Mouse (Mus musculus) midbrain, embryonic 13.5 days (tissue): ENCODE measurements at regions not wholly inside any gene's neighbourhood (a gene's known extent, or its start where the extent isn't known, plus 50 kb on each side); places are given as distances from the start of the nearest gene placed in this dataset.

ENCODE experiments used
- ATAC-seq: fragments of 200-750 bp; cut with Nextera tagmentation; 2 replicates; pipeline ENCODE4 v1.8.0; 2017; ENCODE audit warnings: mild to moderate bottlenecking, moderate TSS enrichment, moderate library complexity
- H3K27ac ChIP-seq: fragments of 300-500 bp; sonication (generic); 2 replicates; pipeline ENCODE4 v1.5.1; 2015; ENCODE audit warnings: inconsistent platforms, mild to moderate bottlenecking, moderate library complexity
- H3K27me3 ChIP-seq: fragments of 300-500 bp; sonication (generic); 2 replicates; pipeline ENCODE4 v1.6.1; 2015; ENCODE audit warnings: mild to moderate bottlenecking, inconsistent platforms
- H3K36me3 ChIP-seq: fragments of 300-500 bp; sonication (generic); 2 replicates; pipeline ENCODE4 v1.6.1; 2015; ENCODE audit warnings: mild to moderate bottlenecking, inconsistent platforms
- H3K4me1 ChIP-seq: fragments of 300-500 bp; sonication (generic); replicated peaks from 2 replicates; pipeline ENCODE4 v1.6.1; 2015; ENCODE audit warnings: inconsistent platforms
- H3K4me2 ChIP-seq: fragments of 300-500 bp; sonication (generic); replicated peaks from 2 replicates; pipeline ENCODE4 v1.6.1; 2015; ENCODE audit warnings: moderate library complexity, mild to moderate bottlenecking, inconsistent platforms
- H3K4me3 ChIP-seq: fragments of 300-500 bp; sonication (generic); replicated peaks from 2 replicates; pipeline ENCODE4 v1.5.1; 2015; ENCODE audit warnings: mild to moderate bottlenecking, inconsistent platforms
- H3K9ac ChIP-seq: fragments of 300-500 bp; sonication (generic); replicated peaks from 2 replicates; pipeline ENCODE4 v1.6.1; 2015; ENCODE audit warnings: mild to moderate bottlenecking, inconsistent platforms
- H3K9me3 ChIP-seq: fragments of 300-500 bp; sonication (generic); 2 replicates; pipeline ENCODE4 v1.6.1; 2016; ENCODE audit warnings: mild to moderate bottlenecking, inconsistent platforms
- WGBS: fragments of 180-500 bp; shearing (Covaris S2); methylation state at CpG from one replicate; pipeline ENCODE4 v1.1.7; 2015; 5-methylcytosine and 5-hydroxymethylcytosine counted together

DNA sequence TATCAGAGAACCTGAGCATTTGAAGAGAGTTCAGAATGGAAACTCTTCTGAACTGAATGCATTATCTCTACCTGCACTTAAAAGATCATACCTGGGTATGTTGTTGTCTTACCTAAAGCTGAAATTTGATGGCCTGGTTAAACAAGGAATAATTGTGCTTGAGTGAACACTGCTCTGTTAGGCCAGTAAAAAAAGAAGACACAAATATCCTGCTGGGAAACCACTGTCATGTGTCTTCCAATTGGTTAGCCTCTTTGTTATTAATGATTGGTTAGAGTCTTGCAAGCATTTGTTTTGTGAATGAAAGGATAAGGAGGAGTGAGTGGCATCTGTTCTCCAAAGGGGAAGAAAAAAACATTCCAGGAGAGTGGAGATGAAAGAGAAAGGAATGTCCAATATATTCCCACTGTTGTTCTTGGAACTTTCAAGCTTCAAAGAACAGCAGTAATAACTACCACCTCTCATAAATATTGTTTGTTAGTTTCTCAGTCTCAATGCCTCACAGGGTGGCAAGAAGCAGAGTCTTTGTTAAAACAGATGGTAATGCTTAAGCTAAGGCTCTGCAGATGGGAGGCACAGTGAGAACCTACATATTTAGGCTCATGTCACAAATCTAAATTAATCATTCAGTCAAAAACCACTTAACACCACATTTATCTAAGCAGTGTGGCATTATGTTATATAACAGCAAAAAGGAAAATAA lies 165.5 kb downstream of the Dsel start:
- ATAC-seq: no peak
- Histone ChIP-seq H3K36me3 (no peaks in the 10 kb centered on the region), H3K4me1 (0 out of 2 replicates have a peak, but pooled peaks cover 5% of the 10 kb centered on the region), H3K4me2 (no peak overlapping the region), H3K27me3 (no peaks in the 10 kb centered on the region), H3K27ac (no peak overlapping the region), H3K9me3 (no peaks in the 10 kb centered on the region), H3K4me3 (no peak overlapping the region), H3K9ac (no peak overlapping the region)

DNA sequence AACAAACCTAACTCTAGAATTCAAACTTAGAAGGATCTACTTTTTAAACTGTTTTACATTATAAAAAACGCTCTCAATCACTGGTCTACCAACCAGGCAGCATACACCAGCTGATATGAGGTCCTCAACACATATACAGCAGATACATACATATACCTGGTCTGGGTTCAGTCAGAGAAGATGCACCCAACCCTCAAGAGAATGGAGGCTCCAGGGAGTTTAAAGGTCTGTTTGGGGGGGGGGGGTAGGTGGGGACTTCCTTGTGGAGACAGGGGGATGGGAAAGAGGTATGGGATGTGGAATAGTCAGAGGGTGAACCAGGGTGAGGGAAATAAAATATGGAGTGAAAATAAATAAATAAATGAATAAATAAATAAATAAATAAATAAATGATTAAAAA lies 203.8 kb downstream of the Dsel start:
- no peaks in the 10 kb centered on the region for H3K4me1 ChIP-seq
- H3K4me2 ChIP-seq: no peak overlapping the region
- H3K36me3 ChIP-seq: no peaks in the 10 kb centered on the region
- no peak for ATAC-seq
- H3K9ac ChIP-seq: no peak overlapping the region
- H3K4me3 ChIP-seq: no peak overlapping the region
- H3K9me3 ChIP-seq: no peaks in the 10 kb centered on the region
- no peak overlapping the region for H3K27ac ChIP-seq
- 85% methylated on average over 1 of the region's 1 CpGs for WGBS
- no peaks in the 10 kb centered on the region for H3K27me3 ChIP-seq

DNA sequence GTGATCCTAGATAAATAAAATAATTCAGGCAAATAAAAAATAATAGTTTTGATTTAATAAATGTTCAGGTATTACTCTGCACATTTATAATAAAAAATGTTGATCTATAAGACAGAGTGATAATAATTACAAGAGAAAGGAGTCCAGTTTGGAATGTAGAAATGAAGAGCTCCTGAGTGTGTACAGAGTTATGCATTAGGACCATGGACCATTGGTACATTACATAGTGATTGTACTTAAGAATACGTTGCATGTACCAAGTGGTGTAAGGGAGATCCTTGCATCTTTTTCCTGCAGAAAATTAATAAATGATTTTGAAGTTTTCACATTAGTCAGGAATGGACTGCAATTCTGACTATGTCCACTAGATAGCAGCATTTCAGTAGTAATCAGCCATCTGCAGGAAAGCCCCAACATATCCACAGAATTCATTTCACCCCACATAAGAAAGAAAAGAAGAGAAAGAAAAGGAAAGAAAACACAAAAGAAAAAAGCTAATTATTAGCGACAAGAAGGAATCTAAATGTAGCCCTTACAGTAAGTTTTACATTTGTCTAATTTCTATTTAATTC lies 204.5 kb downstream of the Dsel start:
- Histone ChIP-seq H3K36me3 (no peaks in the 10 kb centered on the region), H3K4me2 (no peak overlapping the region), H3K9ac (no peak overlapping the region), H3K27ac (no peak overlapping the region), H3K9me3 (no peaks in the 10 kb centered on the region), H3K27me3 (no peaks in the 10 kb centered on the region), H3K4me1 (no peaks in the 10 kb centered on the region), H3K4me3 (no peak overlapping the region)
- 11% methylated on average over 2 of the region's 2 CpGs for WGBS
- ATAC-seq: peak; percentile 63; the same call in 1 of the 2 replicates

DNA sequence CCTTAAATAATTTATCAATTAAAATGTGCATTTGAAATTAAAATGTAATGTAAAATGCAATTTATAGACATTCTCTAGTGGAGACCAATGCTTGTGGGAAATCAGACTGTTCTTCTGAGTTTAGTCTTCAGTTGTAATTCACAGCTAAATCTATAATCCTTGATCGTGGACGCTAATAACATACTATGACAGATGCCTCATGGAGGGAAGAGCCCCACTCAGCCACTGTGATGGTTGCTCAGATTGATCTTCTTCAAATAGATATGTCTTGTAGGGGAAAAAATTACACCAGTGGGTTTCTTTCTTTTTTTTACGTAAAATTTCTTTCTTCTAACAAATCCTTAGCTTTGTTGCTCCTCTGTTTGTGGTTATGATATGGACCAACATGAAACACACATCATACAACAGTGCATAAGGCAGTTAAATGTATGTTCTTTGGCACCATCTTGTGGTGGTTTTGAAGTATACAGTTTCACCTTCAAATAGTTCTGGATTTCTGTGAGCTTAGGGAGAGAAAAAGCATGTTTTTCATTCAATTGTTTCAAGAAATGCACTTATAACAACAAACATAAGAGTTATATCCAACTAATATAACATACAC lies 230.8 kb downstream of the Dsel start:
- H3K4me3 ChIP-seq: no peak overlapping the region
- 49% methylated on average over 3 of the region's 3 CpGs for WGBS
- H3K27ac ChIP-seq: no peak overlapping the region
- H3K9me3 ChIP-seq: no peaks in the 10 kb centered on the region
- no peaks in the 10 kb centered on the region for H3K36me3 ChIP-seq
- no peak overlapping the region for H3K9ac ChIP-seq
- H3K4me2 ChIP-seq: no peak overlapping the region
- H3K4me1 ChIP-seq: no peaks in the 10 kb centered on the region
- peak; percentile 93 for ATAC-seq
- H3K27me3 ChIP-seq: no peaks in the 10 kb centered on the region
